Mouse (Mus musculus) right cerebral cortex, postnatal 4 days (tissue): Measurements from ENCODE around the gene Kcnh3.
"Not testable (repeated sequence)": the region's sequence is repeated elsewhere in the genome, so short reads cannot be mapped to it uniquely, and the experiment has no call there.

ENCODE experiments used
- DNase-seq: peaks from one replicate; pipeline ENCODE4 v3.0.0-alpha.2; 2022

Kcnh3 gene

GRCm38 (mm10) chr15:99241249-99241648 is 16.6 kb downstream of the Kcnh3 start:
- no peak for DNase-seq

GRCm38 (mm10) chr15:99242045-99242444 is 17.4 kb downstream of the Kcnh3 start:
- no peak for DNase-seq

GRCm38 (mm10) chr15:99246736-99247135 is 22.1 kb downstream of the Kcnh3 start:
- DNase-seq = not testable (repeated sequence)

GRCm38 (mm10) chr15:99248972-99249371 is 24.3 kb downstream of the Kcnh3 start:
- DNase-seq = peak; percentile 46

GRCm38 (mm10) chr15:99249938-99250337 is 25.3 kb downstream of the Kcnh3 start:
- DNase-seq = no peak

- DNase-seq = not testable (repeated sequence)
Measured at GRCm38 (mm10) chr15:99251111-99251510, 26.4 kb downstream of the Kcnh3 start.

GRCm38 (mm10) chr15:99251626-99252380 is 27.1 kb downstream of the Kcnh3 start, which contains the start of gene Mcrs1:
TSS of gene Mcrs1 (minus strand) at chr15:99251961.
- DNase-seq = peak; percentile 93

- DNase-seq = no peak
Measured at GRCm38 (mm10) chr15:99252381-99253174, 27.9 kb downstream of the Kcnh3 start.

GRCm38 (mm10) chr15:99253175-99253479 is 28.5 kb downstream of the Kcnh3 start:
- DNase-seq = not testable (repeated sequence)

- DNase-seq = no peak
Measured at GRCm38 (mm10) chr15:99253772-99254171, 29.1 kb downstream of the Kcnh3 start.

GRCm38 (mm10) chr15:99254477-99255005 is 29.9 kb downstream of the Kcnh3 start:
- DNase-seq = no peak

- no peak for DNase-seq
Measured at GRCm38 (mm10) chr15:99255241-99255749, 30.6 kb downstream of the Kcnh3 start.

- DNase-seq = no peak
Measured at GRCm38 (mm10) chr15:99259167-99259729, 34.6 kb downstream of the Kcnh3 start.

- DNase-seq = no peak
Measured at GRCm38 (mm10) chr15:99259730-99260252, 35.1 kb downstream of the Kcnh3 start.

- no peak for DNase-seq
Measured at GRCm38 (mm10) chr15:99262702-99263101, 38.0 kb downstream of the Kcnh3 start.

- no peak for DNase-seq
Measured at GRCm38 (mm10) chr15:99264363-99264762, 39.7 kb downstream of the Kcnh3 start.

GRCm38 (mm10) chr15:99265679-99266078 is 41.0 kb downstream of the Kcnh3 start:
- DNase-seq = peak; percentile 60

GRCm38 (mm10) chr15:99276095-99276494 is 51.4 kb downstream of the Kcnh3 start:
- no peak for DNase-seq

GRCm38 (mm10) chr15:99278271-99278670 is 53.6 kb downstream of the Kcnh3 start:
- no peak for DNase-seq

- no peak for DNase-seq
Measured at GRCm38 (mm10) chr15:99283456-99283855, 58.8 kb downstream of the Kcnh3 start.

- DNase-seq = no peak
Measured at GRCm38 (mm10) chr15:99284527-99285188, 60.0 kb downstream of the Kcnh3 start.

- no peak for DNase-seq
Measured at GRCm38 (mm10) chr15:99285189-99285535, 60.5 kb downstream of the Kcnh3 start.

- no peak for DNase-seq
Measured at GRCm38 (mm10) chr15:99290586-99290985, 65.9 kb downstream of the Kcnh3 start.
